ENCODE assay signal across 24 mouse cellular contexts in genomic region chr10:63994251-63994650, GRCm38 (mm10).
"Had no signal": no experiment of that assay in that cellular context is flagged by ENCODE, and none has a peak within 500 bp of the region (broad histone marks: within the 10 kb centered on the region; RNA-seq: fewer than 3 reads in every experiment).

No protein-coding gene starts in this region.

- H3K4me3 ChIP-seq: heart, embryonic 10.5 days; heart, embryonic 12.5 days; hindbrain, embryonic 10.5 days; hindbrain, embryonic 12.5 days; intestine, embryonic 15.5 days; layer of hippocampus, adult 2 months; left cerebral cortex, adult 2 months; limb, embryonic 10.5 days; limb, embryonic 12.5 days had no signal

- H3K4me1 ChIP-seq: heart, embryonic 10.5 days; hindbrain, embryonic 10.5 days; hindbrain, embryonic 12.5 days; intestine, embryonic 15.5 days; limb, embryonic 10.5 days; limb, embryonic 12.5 days had no signal

- DNase-seq: forebrain, postnatal 0 days; gastrocnemius, postnatal 14 days; heart, adult 18-20 months; heart, postnatal 10 days; heart, postnatal 4 days; kidney, adult 18-20 months; kidney, adult 8-10 months; kidney, postnatal 10 days; kidney, postnatal 25 days; kidney, postnatal 4 days; liver had no signal

- H3K27ac ChIP-seq: heart, embryonic 10.5 days; hindbrain, embryonic 10.5 days; hindbrain, embryonic 12.5 days; hindbrain, embryonic 14.5 days; intestine, embryonic 15.5 days; layer of hippocampus, adult 2 months; left cerebral cortex, adult 2 months; limb, embryonic 10.5 days; limb, embryonic 12.5 days had no signal

- ATAC-seq: forebrain, postnatal 0 days; hindbrain, embryonic 16.5 days; inflammation-experienced regulatory T-cells, adult 6 months; intestine, embryonic 15.5 days; intestine, postnatal 0 days had no signal
